Mouse (Mus musculus): ENCODE measurements around the gene Fzr1. TPM values are rescaled to one million over a fixed set of nuclear protein-coding genes. Genes with fewer than 3 reads are reported as not detected.

Fzr1 gene
- total and polyA plus RNA-seq, 3 experiments: 33.1 to 75.4 (median 44.5) TPM

GRCm38 (mm10) chr10:81383802-81384604, 5.7 kb upstream of the Fzr1 start, which contains the start of the genes Dohh and Gm48551 (continued):
- no peak for TF ChIP-seq MAZ (IDR thresholded peaks at IDR 0.05; ENCODE audit: low read depth, low read length)
- TF ChIP-seq NELFE (IDR thresholded peaks at IDR 0.05; ENCODE audit: low read depth, low read length): peak; percentile 92
- TF ChIP-seq BHLHE40 (IDR thresholded peaks at IDR 0.05; ENCODE audit: low read depth, low read length): peak; percentile 68; the same call in 1 of the 2 replicates
- peak; percentile 96 for TF ChIP-seq TCF12 (IDR thresholded peaks at IDR 0.05; ENCODE audit: low read depth, low read length)
- TF ChIP-seq GABPA (IDR thresholded peaks at IDR 0.05; ENCODE audit: insufficient replicate concordance, low read depth, low read length): no peak; the same call in 1 of the 2 replicates
- no peak for TF ChIP-seq JUND (conservative IDR thresholded peaks at IDR 0.05; ENCODE audit: low read depth, low read length)
- no peak for TF ChIP-seq E2F4 (IDR thresholded peaks at IDR 0.05; ENCODE audit: insufficient replicate concordance, low read depth, low read length)
- peak; percentile 94 for TF ChIP-seq TBP (conservative IDR thresholded peaks at IDR 0.05; ENCODE audit: low read depth, low read length)
- peak; percentile 95 for TF ChIP-seq SIN3A (IDR thresholded peaks at IDR 0.05; ENCODE audit: low read length)
- TF ChIP-seq ZC3H11A (IDR thresholded peaks at IDR 0.05; ENCODE audit: low read depth, low read length): no peak
- TF ChIP-seq ZNF384 (IDR thresholded peaks at IDR 0.05; ENCODE audit: low read depth, low read length): no peak
- TF ChIP-seq PAX5 (IDR thresholded peaks at IDR 0.05; ENCODE audit: low read length): no peak
- TF ChIP-seq EP300 (IDR thresholded peaks at IDR 0.05; ENCODE audit: low read length): no peak
- peak; percentile 99 for TF ChIP-seq CHD1 (IDR thresholded peaks at IDR 0.05; ENCODE audit: low read depth, low read length)
- TF ChIP-seq MAX (IDR thresholded peaks at IDR 0.05; ENCODE audit: low read length): peak; percentile 98
- TF ChIP-seq UBTF (IDR thresholded peaks at IDR 0.05; ENCODE audit: low read depth, low read length): no peak
- TF ChIP-seq JUN (IDR thresholded peaks at IDR 0.05; ENCODE audit: insufficient read depth, low read depth, low read length): no peak
- peak; percentile 81 for TF ChIP-seq ZMIZ1 (IDR thresholded peaks at IDR 0.05; ENCODE audit: low read depth, low read length)
- TF ChIP-seq RCOR1 (conservative IDR thresholded peaks at IDR 0.05; ENCODE audit: low read depth, low read length): no peak

GRCm38 (mm10) chr10:81382039-81382438, 3.7 kb upstream of the Fzr1 start:
- H3K4me1 ChIP-seq (ENCODE audit: control insufficient read depth in 1 of 2, insufficient read depth in 2 of 2): peaks cover 7 to 26% of the 10 kb centered on the region in 2 experiments
- TF ChIP-seq CTCF (conservative IDR thresholded peaks at IDR 0.05 in 1 of 2, IDR thresholded peaks at IDR 0.05 in 1 of 2; ENCODE audit: low read depth in 2 of 2, low read length in 2 of 2) (no peak), ETS1 (conservative IDR thresholded peaks at IDR 0.05; ENCODE audit: low read depth, low read length) (no peak), KAT2A (IDR thresholded peaks at IDR 0.05; ENCODE audit: insufficient replicate concordance, low read length) (no peak), USF1 (IDR thresholded peaks at IDR 0.05; ENCODE audit: low read depth, low read length) (no peak), UBTF (IDR thresholded peaks at IDR 0.05; ENCODE audit: low read depth, low read length) (no peak), RAD21 (IDR thresholded peaks at IDR 0.05; ENCODE audit: low read depth, low read length) (no peak), CHD1 (IDR thresholded peaks at IDR 0.05; ENCODE audit: low read depth, low read length) (no peak), GABPA (IDR thresholded peaks at IDR 0.05; ENCODE audit: insufficient replicate concordance, low read depth, low read length) (no peak), POLR2A (IDR thresholded peaks at IDR 0.05; ENCODE audit: low read depth, low read length) (no peak), NRF1 (IDR thresholded peaks at IDR 0.05; ENCODE audit: low read depth, low read length) (no peak), USF2 (conservative IDR thresholded peaks at IDR 0.05; ENCODE audit: low read depth, low read length) (no peak), NELFE (IDR thresholded peaks at IDR 0.05; ENCODE audit: low read depth, low read length) (no peak), ZC3H11A (IDR thresholded peaks at IDR 0.05; ENCODE audit: low read depth, low read length) (no peak)

More at GRCm38 (mm10) chr10:81382039-81382438, 3.7 kb upstream of the Fzr1 start:
- H3K9ac ChIP-seq (ENCODE audit: insufficient read depth, low read depth): no peak overlapping the region
- dilution Hi-C loops (cut with MboI; ENCODE audit: extremely low pct_ligation_motif_present, extremely low pct_unique_long_range_greater_than_20kb, low sequenced_read_pairs): no loop called here
- peaks cover 13 to 15% of the 10 kb centered on the region in 2 experiments for H3K36me3 ChIP-seq (replicated peaks in 1 of 2; ENCODE audit: control insufficient read depth in 1 of 2, insufficient read depth in 1 of 2, low read length in 1 of 2)
- no peaks in the 10 kb centered on the region for H3K27me3 ChIP-seq (replicated peaks)
- in situ Hi-C loops (cut with MboI; ENCODE audit: low pct_ligation_motif_present, low pct_unique_long_range_greater_than_20kb, low sequenced_read_pairs): loop anchor here (5.0 kb wide), 1 partner anchor 150 kb away; no protein-coding TSS in a partner anchor
- peaks cover 25% of the 10 kb centered on the region for H3K79me2 ChIP-seq (replicated peaks; ENCODE audit: control insufficient read depth, extremely low read depth, insufficient read depth, poor library complexity, severe bottlenecking)
- no peak overlapping the region for H3K27ac ChIP-seq (ENCODE audit: insufficient read depth, low read depth)
- no peak overlapping the region for H3K4me2 ChIP-seq (ENCODE audit: insufficient read depth, low read depth, poor library complexity, severe bottlenecking)
- DNase-seq (ENCODE audit: extremely low read depth): no peak
- H3K4me3 ChIP-seq (replicated peaks in 1 of 3; ENCODE audit: low read depth in 2 of 3, low read length in 2 of 3, poor library complexity in 1 of 3): no peak overlapping the region
- H3K9me3 ChIP-seq (replicated peaks; ENCODE audit: low read length): no peaks in the 10 kb centered on the region
